Mouse (Mus musculus): ENCODE measurements at regions not wholly inside any gene's neighbourhood (a gene's known extent, or its start where the extent isn't known, plus 50 kb on each side); places are given as distances from the start of the nearest gene placed in this dataset.

DNA sequence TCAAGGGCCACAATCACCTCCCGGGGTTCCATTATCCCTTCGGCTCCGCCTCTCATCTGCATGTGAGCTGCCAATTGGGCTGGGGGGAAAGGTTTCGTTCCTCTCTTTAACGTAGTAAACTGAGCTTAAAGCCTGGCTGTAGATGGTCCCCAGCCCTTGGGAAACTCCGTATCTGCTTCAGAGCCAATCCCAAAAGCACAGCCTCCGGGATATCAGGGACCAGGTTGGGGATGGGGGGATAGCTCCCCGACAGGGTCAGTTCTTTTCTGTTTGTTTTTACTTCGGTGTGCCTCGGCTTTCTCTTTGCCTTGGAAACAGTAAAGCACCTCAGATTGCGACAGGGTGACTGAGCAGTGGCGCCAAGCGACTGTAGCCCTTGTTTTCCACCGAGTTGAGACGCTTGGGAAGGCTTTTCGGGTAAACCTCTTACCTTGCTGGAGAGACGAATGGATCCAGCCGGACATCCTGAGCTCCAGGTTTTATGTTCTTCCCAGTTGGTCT, 64.5 kb downstream of the Tfap2c start:
- TF ChIP-seq TAL1 (IDR thresholded peaks at IDR 0.05; ENCODE audit: low read length) (no peak), GATA1 (IDR thresholded peaks at IDR 0.05; ENCODE audit: low read length) (no peak)
- H3K9me3 ChIP-seq (ENCODE audit: control insufficient read depth, low read length) = no peaks in the 10 kb centered on the region
- no peak overlapping the region for H3K4me3 ChIP-seq (replicated peaks)
- H3K36me3 ChIP-seq (ENCODE audit: control insufficient read depth) = no peaks in the 10 kb centered on the region
- H3K27me3 ChIP-seq (ENCODE audit: control insufficient read depth) = peaks cover 13% of the 10 kb centered on the region
- H3K4me1 ChIP-seq (ENCODE audit: control insufficient read depth) = no peaks in the 10 kb centered on the region

DNA sequence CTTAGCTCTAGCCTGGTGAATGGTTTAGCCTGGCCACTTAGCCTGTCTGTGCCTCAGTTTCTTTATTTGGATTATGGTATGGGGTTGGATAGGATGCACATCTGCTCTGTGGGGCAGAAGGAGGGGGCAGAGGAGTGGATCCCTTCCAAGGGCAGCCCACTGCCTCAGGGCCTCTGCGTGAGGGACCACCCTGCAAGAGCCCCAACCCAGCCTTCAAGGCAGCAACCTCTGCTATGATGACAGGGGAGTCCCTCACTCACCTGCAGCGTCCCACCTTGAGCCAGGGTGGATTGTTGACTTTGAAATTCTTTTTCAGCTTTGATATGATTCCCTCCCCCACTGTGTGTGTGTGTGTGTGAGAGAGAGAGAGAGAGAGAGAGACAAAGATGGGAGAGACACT, 65.8 kb downstream of the Tfap2c start:
- Histone ChIP-seq H3K9me3 (ENCODE audit: control insufficient read depth, low read length) (no peaks in the 10 kb centered on the region), H3K36me3 (ENCODE audit: control insufficient read depth) (no peaks in the 10 kb centered on the region), H3K4me3 (replicated peaks) (no peak overlapping the region), H3K4me1 (ENCODE audit: control insufficient read depth) (no peaks in the 10 kb centered on the region), H3K27me3 (ENCODE audit: control insufficient read depth) (peaks cover 13% of the 10 kb centered on the region)
- no peak for TF ChIP-seq GATA1 (IDR thresholded peaks at IDR 0.05; ENCODE audit: low read length)
- no peak for TF ChIP-seq TAL1 (IDR thresholded peaks at IDR 0.05; ENCODE audit: low read length)

DNA sequence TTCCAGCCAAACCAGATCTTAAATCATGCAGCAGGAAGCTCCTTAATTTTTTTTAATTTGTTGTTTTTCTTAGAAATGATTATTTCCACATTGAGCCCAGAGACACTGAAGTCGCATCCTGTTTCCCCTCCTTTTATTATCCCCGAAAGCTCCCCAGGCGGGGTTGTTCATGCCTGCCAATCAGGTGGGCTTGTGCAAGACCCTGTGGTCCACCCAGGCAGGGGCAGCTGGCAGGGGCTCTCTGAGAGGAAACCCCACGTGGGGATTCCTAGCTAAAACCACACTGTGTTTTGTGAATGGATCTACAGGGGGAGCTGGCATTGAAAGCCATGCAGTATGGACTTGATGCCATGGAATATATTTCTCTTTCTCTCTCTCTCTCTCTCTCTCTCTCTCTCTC, 66.2 kb downstream of the Tfap2c start:
- Histone ChIP-seq H3K27me3 (ENCODE audit: control insufficient read depth) (peaks cover 13% of the 10 kb centered on the region), H3K4me3 (replicated peaks) (no peak overlapping the region), H3K9me3 (ENCODE audit: control insufficient read depth, low read length) (no peaks in the 10 kb centered on the region), H3K4me1 (ENCODE audit: control insufficient read depth) (no peaks in the 10 kb centered on the region), H3K36me3 (ENCODE audit: control insufficient read depth) (no peaks in the 10 kb centered on the region)
- no peak for TF ChIP-seq TAL1 (IDR thresholded peaks at IDR 0.05; ENCODE audit: low read length)
- no peak for TF ChIP-seq GATA1 (IDR thresholded peaks at IDR 0.05; ENCODE audit: low read length)

DNA sequence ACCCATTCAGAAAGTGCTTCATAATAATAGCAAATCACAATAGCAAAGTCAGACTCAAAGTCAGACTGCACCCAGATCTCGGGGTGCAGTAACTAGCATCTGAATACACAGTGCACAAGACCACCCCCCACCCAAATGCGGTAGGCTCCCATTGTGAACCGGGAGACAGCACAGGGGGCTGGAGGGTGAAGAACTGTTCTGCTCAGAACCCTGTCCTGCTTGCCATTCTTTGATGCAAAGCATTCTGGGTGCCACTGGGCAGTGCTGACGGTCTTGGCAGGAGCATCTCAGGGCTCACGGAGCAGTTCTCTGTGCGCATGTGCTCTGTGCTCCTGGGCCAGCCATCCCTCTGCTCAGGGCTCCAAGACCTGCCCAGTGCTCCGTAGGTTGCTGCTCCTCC, 69.8 kb downstream of the Tfap2c start:
- H3K36me3 ChIP-seq (ENCODE audit: control insufficient read depth) = no peaks in the 10 kb centered on the region
- TF ChIP-seq TAL1 (IDR thresholded peaks at IDR 0.05; ENCODE audit: low read length) (no peak), GATA1 (IDR thresholded peaks at IDR 0.05; ENCODE audit: low read length) (no peak)
- peaks cover 18% of the 10 kb centered on the region for H3K27me3 ChIP-seq (ENCODE audit: control insufficient read depth)
- H3K4me3 ChIP-seq (replicated peaks) = no peak overlapping the region
- H3K9me3 ChIP-seq (ENCODE audit: control insufficient read depth, low read length) = no peaks in the 10 kb centered on the region
- H3K4me1 ChIP-seq (ENCODE audit: control insufficient read depth) = no peaks in the 10 kb centered on the region

DNA sequence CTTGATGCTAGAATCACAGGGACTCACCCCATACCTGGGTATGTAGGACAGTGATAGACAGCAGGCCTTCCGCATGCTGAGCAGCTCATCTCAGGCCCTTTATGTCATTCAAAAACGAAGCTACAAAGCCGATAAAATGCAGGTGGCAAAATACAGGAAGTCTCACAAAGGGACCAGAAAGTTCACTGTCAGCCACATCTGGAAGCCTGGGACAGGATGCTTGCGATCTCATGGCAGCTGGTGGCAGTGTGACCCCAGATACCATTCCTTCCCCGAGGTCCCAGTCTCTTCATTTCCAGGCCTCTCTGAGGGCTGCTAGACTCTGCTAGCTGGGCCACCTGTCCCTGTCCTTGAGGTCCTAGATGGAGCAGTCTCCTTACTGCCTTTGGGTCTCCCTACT, 70.6 kb downstream of the Tfap2c start:
- TF ChIP-seq GATA1 (IDR thresholded peaks at IDR 0.05; ENCODE audit: low read length) = no peak
- no peak for TF ChIP-seq TAL1 (IDR thresholded peaks at IDR 0.05; ENCODE audit: low read length)
- no peaks in the 10 kb centered on the region for H3K4me1 ChIP-seq (ENCODE audit: control insufficient read depth)
- no peaks in the 10 kb centered on the region for H3K9me3 ChIP-seq (ENCODE audit: control insufficient read depth, low read length)
- H3K36me3 ChIP-seq (ENCODE audit: control insufficient read depth) = no peaks in the 10 kb centered on the region
- peaks cover 16% of the 10 kb centered on the region for H3K27me3 ChIP-seq (ENCODE audit: control insufficient read depth)
- H3K4me3 ChIP-seq (replicated peaks) = no peak overlapping the region

DNA sequence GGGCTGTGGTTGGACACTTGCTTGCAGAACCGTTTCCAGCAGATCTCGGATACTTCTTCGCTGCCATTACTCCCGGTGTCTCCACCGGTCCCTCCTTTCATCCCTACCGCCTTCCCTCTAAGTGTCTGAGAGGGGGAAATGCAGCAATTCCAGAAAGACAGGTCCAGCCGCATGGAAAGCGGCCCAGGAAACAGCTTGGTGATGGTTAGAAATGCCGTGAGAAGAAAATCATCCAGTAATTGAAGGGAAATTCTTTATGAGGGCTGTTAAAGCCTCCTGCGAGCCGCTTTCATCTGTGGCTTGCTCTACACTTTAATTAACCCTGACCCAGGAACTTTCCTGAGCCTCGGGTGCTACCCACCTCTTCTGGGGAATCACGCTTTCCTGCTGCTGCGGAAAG, 74.3 kb downstream of the Tfap2c start:
- TF ChIP-seq TAL1 (IDR thresholded peaks at IDR 0.05; ENCODE audit: low read length) (no peak), GATA1 (IDR thresholded peaks at IDR 0.05; ENCODE audit: low read length) (no peak)
- Histone ChIP-seq H3K4me3 (replicated peaks) (no peak overlapping the region), H3K4me1 (ENCODE audit: control insufficient read depth) (no peaks in the 10 kb centered on the region), H3K36me3 (ENCODE audit: control insufficient read depth) (no peaks in the 10 kb centered on the region), H3K9me3 (ENCODE audit: control insufficient read depth, low read length) (no peaks in the 10 kb centered on the region), H3K27me3 (ENCODE audit: control insufficient read depth) (peaks cover 14% of the 10 kb centered on the region)

DNA sequence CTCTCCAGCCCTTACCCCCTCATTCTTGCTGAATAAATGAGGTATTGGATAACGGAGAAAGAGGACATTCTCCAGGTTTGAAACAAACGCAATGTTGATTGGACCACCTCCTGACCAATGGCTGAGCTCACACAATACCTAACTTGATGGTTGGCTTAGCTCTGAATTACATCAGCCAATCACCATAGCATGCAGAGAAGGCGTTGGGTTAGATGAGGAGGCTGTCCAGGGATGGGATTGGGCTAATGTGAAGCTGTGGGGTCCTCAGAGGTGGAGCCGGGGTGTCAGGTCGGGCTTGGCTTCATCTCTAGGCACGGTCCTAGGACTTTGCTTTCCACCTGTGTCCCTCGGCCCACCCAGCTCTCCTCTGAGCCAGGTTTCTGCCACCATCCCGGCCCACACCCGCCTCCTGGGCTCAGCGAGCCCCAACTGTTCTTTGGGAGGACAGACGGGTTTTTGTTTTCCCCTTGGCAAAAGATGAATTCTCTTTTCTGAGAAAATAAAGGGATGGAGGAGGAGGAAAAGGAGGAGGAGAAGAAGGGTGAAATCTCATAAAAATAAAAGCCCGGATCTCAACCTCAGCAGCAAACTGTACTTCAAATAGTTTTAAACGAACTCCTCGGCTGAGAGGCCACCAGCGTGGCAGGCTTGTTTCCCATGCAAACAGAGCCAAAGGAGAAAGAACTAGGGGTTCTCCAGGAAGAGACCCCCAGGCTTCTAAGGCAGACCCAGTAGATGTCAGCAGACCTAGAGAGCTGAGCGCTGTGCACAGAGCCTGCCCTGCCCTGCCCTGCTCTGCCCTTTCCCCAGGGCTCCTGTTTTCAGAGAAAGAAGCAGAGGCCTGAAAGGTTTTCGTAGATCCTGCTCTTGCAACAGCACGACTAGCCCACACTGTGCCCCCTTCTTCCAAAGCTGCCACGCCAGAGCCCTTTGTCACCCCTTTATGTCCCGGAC, 78.2 kb downstream of the Tfap2c start:
- TF ChIP-seq TAL1 (IDR thresholded peaks at IDR 0.05; ENCODE audit: low read length) (no peak), GATA1 (IDR thresholded peaks at IDR 0.05; ENCODE audit: low read length) (no peak)

DNA sequence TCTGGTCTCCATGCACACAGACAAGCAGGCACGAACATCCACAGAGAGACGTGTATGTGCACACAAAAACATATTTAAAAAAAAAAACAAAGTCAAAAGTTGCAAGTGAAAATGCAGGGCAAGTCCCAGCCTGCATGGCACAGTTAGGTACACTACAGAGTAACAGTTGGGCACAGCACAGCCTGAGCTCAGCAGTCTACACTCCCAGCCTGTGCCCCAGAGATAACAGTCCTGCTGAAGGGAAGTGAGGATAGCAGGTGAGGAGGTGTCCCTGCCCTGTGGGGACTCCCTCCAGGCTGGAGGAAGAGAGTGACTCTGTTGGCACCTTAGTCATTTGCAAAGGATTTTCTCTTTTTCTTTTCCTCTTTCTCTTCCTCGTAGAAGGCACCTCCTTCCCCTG, 80.9 kb downstream of the Tfap2c start:
- H3K27me3 ChIP-seq (ENCODE audit: control insufficient read depth) = no peaks in the 10 kb centered on the region
- no peaks in the 10 kb centered on the region for H3K4me1 ChIP-seq (ENCODE audit: control insufficient read depth)
- H3K4me3 ChIP-seq (replicated peaks) = no peak overlapping the region
- H3K36me3 ChIP-seq (ENCODE audit: control insufficient read depth) = no peaks in the 10 kb centered on the region
- no peaks in the 10 kb centered on the region for H3K9me3 ChIP-seq (ENCODE audit: control insufficient read depth, low read length)
- TF ChIP-seq TAL1 (IDR thresholded peaks at IDR 0.05; ENCODE audit: low read length) (no peak), GATA1 (IDR thresholded peaks at IDR 0.05; ENCODE audit: low read length) (no peak)

More for the DNA sequence above, 78.2 kb downstream of the Tfap2c start:
- no peaks in the 10 kb centered on the region for H3K9me3 ChIP-seq (ENCODE audit: control insufficient read depth, low read length)
- H3K27me3 ChIP-seq (ENCODE audit: control insufficient read depth) = peaks cover 14% of the 10 kb centered on the region
- no peak overlapping the region for H3K4me3 ChIP-seq (replicated peaks)
- no peaks in the 10 kb centered on the region for H3K36me3 ChIP-seq (ENCODE audit: control insufficient read depth)
- H3K4me1 ChIP-seq (ENCODE audit: control insufficient read depth) = no peaks in the 10 kb centered on the region

DNA sequence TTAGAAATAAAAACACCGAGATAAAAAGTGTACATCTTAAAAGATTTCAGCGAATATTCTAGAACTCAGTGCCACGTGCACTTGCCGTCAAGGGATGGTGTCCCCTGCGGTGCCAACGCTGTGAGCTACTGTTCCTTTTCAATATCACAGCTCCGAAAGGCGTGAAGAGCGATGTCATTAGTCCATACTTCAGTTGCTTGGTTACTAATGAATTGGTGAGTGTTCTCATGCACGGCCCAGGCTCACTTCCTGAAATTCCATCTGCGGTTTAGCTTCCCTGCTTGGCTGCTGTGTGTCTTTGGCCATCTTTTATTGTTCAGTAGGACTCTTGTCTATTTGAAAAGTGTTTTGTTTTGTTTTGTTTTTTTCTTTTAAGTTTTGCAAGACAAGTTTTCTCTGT, 93.2 kb downstream of the Tfap2c start:
- no peak overlapping the region for H3K4me3 ChIP-seq (replicated peaks)
- H3K4me1 ChIP-seq (ENCODE audit: control insufficient read depth) = no peaks in the 10 kb centered on the region
- TF ChIP-seq TAL1 (IDR thresholded peaks at IDR 0.05; ENCODE audit: low read length) = no peak
- no peak for TF ChIP-seq GATA1 (IDR thresholded peaks at IDR 0.05; ENCODE audit: low read length)
- peaks cover 9% of the 10 kb centered on the region for H3K9me3 ChIP-seq (ENCODE audit: control insufficient read depth, low read length)
- H3K27me3 ChIP-seq (ENCODE audit: control insufficient read depth) = peaks cover 2% of the 10 kb centered on the region; the same call in 1 of the 2 replicates
- no peaks in the 10 kb centered on the region for H3K36me3 ChIP-seq (ENCODE audit: control insufficient read depth)
